ENCODE assay signal across 19 mouse cellular contexts in the genomic region with DNA sequence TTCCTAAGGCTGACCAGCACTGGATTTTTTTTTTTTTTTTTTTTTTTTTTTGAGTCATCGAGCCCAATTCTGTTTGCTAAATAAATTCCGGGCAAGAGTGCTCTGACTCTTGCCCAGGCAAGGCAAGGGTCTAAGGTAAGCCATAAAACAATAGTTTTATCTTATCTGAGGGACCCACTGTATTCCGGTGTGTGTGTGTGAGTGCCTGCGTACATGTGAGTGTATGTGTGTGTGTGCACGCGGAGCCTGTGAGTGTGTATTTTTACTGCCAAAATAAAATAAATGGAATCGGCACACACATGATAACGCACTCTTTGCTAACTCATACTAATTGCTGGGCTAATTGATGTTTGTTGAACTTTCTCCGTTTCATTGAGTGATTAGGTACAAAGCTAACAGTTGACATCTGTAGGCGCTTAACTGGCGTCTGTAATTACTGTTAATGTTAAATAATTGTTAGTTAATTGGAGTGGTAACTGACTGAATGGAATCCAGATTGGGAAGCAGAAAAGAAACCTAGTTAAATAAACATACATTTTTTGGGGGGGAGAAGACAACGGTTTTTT.
A peak's percentile ranks its signal among the peaks of the same experiment; 100 is the strongest.
DNase-seq lines count a peak whose midpoint lies in the region; ATAC-seq and TF ChIP-seq lines count a peak whose summit lies in the region.
"Had no signal": no experiment of that assay in that cellular context is flagged by ENCODE, and none has a peak within 500 bp of the region (broad histone marks: within the 10 kb centered on the region; RNA-seq: fewer than 3 reads in every experiment).

No protein-coding gene starts in this region.

- H3K9ac ChIP-seq in forebrain, embryonic 13.5 days = no peak overlapping the region
- H3K9ac ChIP-seq in forebrain, embryonic 12.5 days = no peak overlapping the region
- H3K9ac ChIP-seq in intestine, embryonic 15.5 days = no peak overlapping the region
- H3K9ac ChIP-seq in stomach, embryonic 16.5 days (ENCODE audit: low read length) = no peak overlapping the region
- H3K9ac ChIP-seq: embryonic facial prominence, embryonic 12.5 days; hindbrain, embryonic 12.5 days had no signal

- TF ChIP-seq POLR2A in brain, embryonic 14.5 days (IDR thresholded peaks at IDR 0.05; ENCODE audit: borderline replicate concordance, extremely low read depth, insufficient read depth, insufficient read length, poor library complexity, severe bottlenecking) = no peak

- peak; percentile 57 for ATAC-seq in forebrain, embryonic 13.5 days
- no peak for ATAC-seq in forebrain, embryonic 12.5 days (ENCODE audit: low FRiP score)
- ATAC-seq in intestine, embryonic 15.5 days = peak; percentile 82
- ATAC-seq in stomach, embryonic 16.5 days (ENCODE audit: insufficient read depth, low FRiP score) = peak; percentile 56; the same call in 1 of the 2 replicates
- ATAC-seq: hindbrain, embryonic 16.5 days; inflammation-experienced regulatory T-cells, adult 6 months had no signal

- TF ChIP-seq CTCF in brain, embryonic 14.5 days (IDR thresholded peaks at IDR 0.05; ENCODE audit: borderline replicate concordance, extremely low read depth, insufficient read depth, insufficient read length) = no peak

- peaks cover 13% of the 10 kb centered on the region for H3K36me3 ChIP-seq in forebrain, embryonic 13.5 days (ENCODE audit: poor library complexity, severe bottlenecking)
- H3K36me3 ChIP-seq in forebrain, embryonic 12.5 days (replicated peaks) = peaks cover 9% of the 10 kb centered on the region
- H3K36me3 ChIP-seq in intestine, embryonic 15.5 days = no peaks in the 10 kb centered on the region
- H3K36me3 ChIP-seq in stomach, embryonic 16.5 days (ENCODE audit: control insufficient read depth, insufficient read depth, low read length) = no peaks in the 10 kb centered on the region

- peak; percentile 81 for DNase-seq in brain, embryonic 14.5 days (ENCODE audit: low read depth)
- no peak for DNase-seq in urinary bladder, postnatal 25 days (ENCODE audit: low spot score)
- DNase-seq in cerebellum, adult 8-10 months = no peak
- DNase-seq: adrenal gland, postnatal 10 days; cerebellum, adult 11-12 months; cerebellum, adult 9-11 months; gastrocnemius, postnatal 10 days; heart, adult 18-20 months; heart, postnatal 10 days; heart, postnatal 4 days had no signal

- no peak overlapping the region for H3K4me3 ChIP-seq in forebrain, embryonic 13.5 days
- H3K4me3 ChIP-seq in forebrain, embryonic 12.5 days (replicated peaks) = no peak overlapping the region
- no peak overlapping the region for H3K4me3 ChIP-seq in intestine, embryonic 15.5 days (replicated peaks)
- no peak overlapping the region for H3K4me3 ChIP-seq in stomach, embryonic 16.5 days (replicated peaks; ENCODE audit: low read length)
- H3K4me3 ChIP-seq: embryonic facial prominence, embryonic 12.5 days; heart, embryonic 10.5 days; hindbrain, embryonic 12.5 days had no signal

- H3K27ac ChIP-seq in forebrain, embryonic 13.5 days = no peak overlapping the region
- H3K27ac ChIP-seq in forebrain, embryonic 12.5 days = no peak overlapping the region
- 0 out of 2 replicates have a peak overlapping the region, but pooled peaks have one; percentile 22 for H3K27ac ChIP-seq in intestine, embryonic 15.5 days
- H3K27ac ChIP-seq in stomach, embryonic 16.5 days (ENCODE audit: low read length) = no peak overlapping the region
- H3K27ac ChIP-seq: embryonic facial prominence, embryonic 12.5 days; heart, embryonic 10.5 days had no signal

- peak overlapping the region; percentile 30 for H3K4me2 ChIP-seq in forebrain, embryonic 13.5 days
- H3K4me2 ChIP-seq in forebrain, embryonic 12.5 days = no peak overlapping the region
- H3K4me2 ChIP-seq in intestine, embryonic 15.5 days (replicated peaks) = no peak overlapping the region
- H3K4me2 ChIP-seq in stomach, embryonic 16.5 days (ENCODE audit: low read depth, low read length) = no peak overlapping the region
- H3K4me2 ChIP-seq: embryonic facial prominence, embryonic 12.5 days; hindbrain, embryonic 12.5 days had no signal

- H3K4me1 ChIP-seq in forebrain, embryonic 13.5 days = peaks cover 87% of the 10 kb centered on the region
- H3K4me1 ChIP-seq in forebrain, embryonic 12.5 days = peaks cover 69% of the 10 kb centered on the region
- H3K4me1 ChIP-seq in intestine, embryonic 15.5 days (replicated peaks) = peaks cover 16% of the 10 kb centered on the region
- peaks cover 8% of the 10 kb centered on the region for H3K4me1 ChIP-seq in stomach, embryonic 16.5 days (ENCODE audit: control insufficient read depth, insufficient read depth, low read length)

- 42% methylated on average over 12 of the region's 12 CpGs for WGBS in forebrain, embryonic 13.5 days
- 52% methylated on average over 12 of the region's 12 CpGs for WGBS in forebrain, embryonic 12.5 days
- WGBS in intestine, embryonic 15.5 days = 47% methylated on average over 12 of the region's 12 CpGs
- 49% methylated on average over 12 of the region's 12 CpGs for WGBS in stomach, embryonic 16.5 days

- no peaks in the 10 kb centered on the region for H3K27me3 ChIP-seq in forebrain, embryonic 13.5 days
- peaks cover 5% of the 10 kb centered on the region; the same call in 1 of the 2 replicates for H3K27me3 ChIP-seq in forebrain, embryonic 12.5 days
- H3K27me3 ChIP-seq in intestine, embryonic 15.5 days (replicated peaks) = no peaks in the 10 kb centered on the region
- no peaks in the 10 kb centered on the region for H3K27me3 ChIP-seq in stomach, embryonic 16.5 days (ENCODE audit: control insufficient read depth, insufficient read depth, low read length)
- H3K27me3 ChIP-seq: embryonic facial prominence, embryonic 12.5 days; hindbrain, embryonic 12.5 days had no signal

- no peaks in the 10 kb centered on the region for H3K9me3 ChIP-seq in forebrain, embryonic 13.5 days (replicated peaks)
- no peaks in the 10 kb centered on the region for H3K9me3 ChIP-seq in forebrain, embryonic 12.5 days
- no peaks in the 10 kb centered on the region for H3K9me3 ChIP-seq in intestine, embryonic 15.5 days
- no peaks in the 10 kb centered on the region for H3K9me3 ChIP-seq in stomach, embryonic 16.5 days (replicated peaks; ENCODE audit: control insufficient read depth, low read length)
- H3K9me3 ChIP-seq: embryonic facial prominence, embryonic 12.5 days; heart, embryonic 10.5 days; hindbrain, embryonic 12.5 days had no signal
